Mouse (Mus musculus) adrenal gland, adult 8-10 months (tissue): ENCODE measurements around the gene Bsn. TPM values are rescaled to one million over a fixed set of nuclear protein-coding genes. Genes with fewer than 3 reads are reported as not detected.

Experiments used
- DNase-seq: peaks from one replicate; pipeline ENCODE4 v3.0.0; 2022
- total RNA-seq, 4 experiments: library from RNA; stranded (reverse); gene quantifications; 2 replicates each; pipeline ENCODE4 v1.2.4; 2022

Gene Bsn
- total RNA-seq, 4 experiments from 2014 or later: 3.7 to 6.8 (median 6.4) TPM

DNA sequence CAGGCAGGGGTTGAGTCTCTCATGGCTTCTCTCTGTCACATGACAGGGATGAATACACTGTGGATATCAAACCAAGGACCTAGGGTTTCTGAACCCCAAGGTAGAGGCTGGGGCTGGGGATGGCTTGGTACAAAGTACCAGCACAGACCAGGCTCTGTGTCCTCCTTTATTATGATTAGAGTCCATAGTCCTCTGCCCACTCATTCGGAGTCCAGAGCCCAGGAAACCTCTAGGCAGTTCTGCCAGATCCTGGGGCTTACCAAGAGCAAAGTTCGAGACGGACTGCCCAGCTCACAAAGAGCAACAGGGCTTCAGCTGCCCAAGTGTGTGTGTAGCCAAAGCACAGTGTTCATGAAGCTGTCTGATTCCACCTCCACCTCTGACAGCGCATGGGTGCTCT, 104.9 kb downstream of the Bsn start:
- no peak for DNase-seq

GRCm38 (mm10) chr9:108083561-108083960, 106.6 kb downstream of the Bsn start:
- no peak for DNase-seq

DNA sequence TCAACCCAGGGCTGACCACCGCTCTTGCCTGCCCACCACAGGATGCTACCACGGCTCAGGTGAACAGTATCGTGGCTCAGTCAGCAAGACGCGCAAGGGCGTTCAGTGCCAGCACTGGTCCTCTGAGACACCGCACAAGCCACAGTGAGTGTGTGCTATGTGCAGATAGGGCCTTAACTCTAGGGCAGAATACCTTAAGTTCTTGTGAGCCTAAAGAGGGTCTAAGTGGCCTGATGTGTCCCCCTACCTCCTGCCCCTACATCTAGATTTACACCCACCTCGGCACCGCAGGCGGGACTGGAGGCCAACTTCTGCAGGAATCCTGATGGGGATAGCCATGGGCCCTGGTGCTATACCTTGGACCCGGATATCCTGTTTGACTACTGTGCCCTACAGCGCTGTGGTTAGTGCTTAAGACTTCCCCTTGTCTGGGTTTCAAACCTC, 107.2 kb downstream of the Bsn start, which contains the start of gene Rnf123:
Rnf123 (minus strand) TSS at position 359 of the 444 bp plus-strand sequence.
- DNase-seq: no peak

GRCm38 (mm10) chr9:108082549-108082948, 107.6 kb downstream of the Bsn start:
- no peak for DNase-seq

DNA sequence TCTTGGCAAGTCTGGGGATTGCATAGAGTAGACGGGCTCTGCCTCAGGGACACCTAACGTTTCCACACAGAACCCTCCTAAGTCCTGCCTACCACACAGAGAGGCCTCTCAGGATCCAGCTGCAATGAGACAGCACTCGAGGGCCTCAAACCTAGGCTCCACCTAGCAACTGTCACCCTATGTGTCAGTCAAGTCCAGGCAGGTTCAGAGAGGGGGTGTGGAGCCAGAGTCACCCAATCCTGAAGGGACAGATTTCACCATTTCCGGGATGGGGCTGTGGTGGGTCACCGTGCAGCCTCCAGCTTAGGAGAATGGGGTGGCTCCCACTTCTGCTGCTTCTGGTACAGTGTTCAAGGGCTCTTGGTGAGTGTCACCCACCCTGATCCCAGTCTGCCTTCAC, 110.0 kb downstream of the Bsn start, which contains the start of gene Mst1:
Mst1 (plus strand) TSS at position 269 of the 400 bp plus-strand sequence.
- DNase-seq: no peak

- no peak for DNase-seq
Observed at GRCm38 (mm10) chr9:108073141-108073930, 116.8 kb downstream of the Bsn start.

- DNase-seq: no peak
Observed at GRCm38 (mm10) chr9:108072481-108072924, 117.7 kb downstream of the Bsn start.

DNA sequence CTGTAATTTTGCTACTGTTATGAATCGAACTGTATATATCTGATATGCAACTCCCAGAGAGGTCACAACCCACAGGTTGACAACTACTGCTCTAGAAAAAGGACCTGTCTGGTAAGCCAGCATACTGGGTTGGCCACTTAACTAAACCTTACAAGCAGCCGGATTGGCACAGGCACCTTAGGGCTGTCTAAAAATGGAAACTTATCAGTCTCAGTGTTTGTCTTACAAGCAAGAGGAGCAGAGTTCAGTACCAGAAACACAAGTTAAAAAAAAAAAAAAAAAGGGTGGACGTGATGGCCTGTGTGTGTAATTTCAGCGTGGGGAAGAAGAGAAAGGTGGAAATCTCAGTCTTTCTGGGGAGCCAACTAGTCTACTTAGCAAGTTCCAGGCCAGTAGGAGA, 118.4 kb downstream of the Bsn start:
- DNase-seq: no peak

DNA sequence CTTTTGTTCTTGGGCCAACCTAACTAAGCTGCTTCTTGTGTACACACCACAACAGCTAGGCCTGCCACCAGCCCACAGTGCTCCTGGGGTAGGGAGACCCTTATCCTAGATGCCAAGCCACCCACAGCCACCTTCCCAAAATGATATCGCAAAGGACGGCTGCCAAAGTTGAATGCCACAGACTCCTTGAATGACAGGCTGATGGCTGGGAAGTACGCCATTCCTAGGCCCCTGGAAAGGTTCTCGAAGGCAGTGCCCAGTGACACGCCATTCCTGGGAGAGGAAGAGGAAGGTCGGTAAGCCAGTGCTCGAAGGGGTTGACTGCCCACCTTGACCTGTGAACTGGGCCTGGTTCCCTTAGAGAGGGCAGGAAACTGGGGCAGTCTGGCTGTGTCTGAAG, 120.7 kb downstream of the Bsn start:
- DNase-seq: no peak

GRCm38 (mm10) chr9:108069007-108069406, 121.2 kb downstream of the Bsn start:
- DNase-seq: no peak

DNA sequence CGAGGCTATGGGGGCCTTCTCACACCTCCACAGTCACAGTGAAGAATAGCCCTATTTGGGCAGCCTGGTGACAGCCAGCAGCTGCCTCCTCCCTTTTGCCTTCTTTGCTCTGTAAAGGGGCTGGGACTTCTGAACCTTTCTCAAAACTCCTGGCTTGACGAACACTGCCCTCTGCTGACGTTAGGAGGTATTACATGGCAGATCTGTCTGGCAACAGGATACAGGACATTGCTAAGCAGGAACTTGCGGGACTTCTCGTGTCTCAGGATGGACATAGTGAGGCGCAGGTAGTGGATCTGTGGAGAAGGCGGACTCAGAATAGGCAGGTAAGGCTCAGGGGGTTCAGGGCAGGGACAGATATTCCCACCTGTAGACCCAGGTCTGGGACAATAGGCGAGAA, 122.3 kb downstream of the Bsn start:
- DNase-seq: peak; percentile 64

GRCm38 (mm10) chr9:108067199-108067598, 123.0 kb downstream of the Bsn start:
- no peak for DNase-seq

GRCm38 (mm10) chr9:108065491-108066011, 124.6 kb downstream of the Bsn start:
- DNase-seq: no peak

GRCm38 (mm10) chr9:108063361-108063760, 126.8 kb downstream of the Bsn start:
- peak; percentile 1 for DNase-seq

DNA sequence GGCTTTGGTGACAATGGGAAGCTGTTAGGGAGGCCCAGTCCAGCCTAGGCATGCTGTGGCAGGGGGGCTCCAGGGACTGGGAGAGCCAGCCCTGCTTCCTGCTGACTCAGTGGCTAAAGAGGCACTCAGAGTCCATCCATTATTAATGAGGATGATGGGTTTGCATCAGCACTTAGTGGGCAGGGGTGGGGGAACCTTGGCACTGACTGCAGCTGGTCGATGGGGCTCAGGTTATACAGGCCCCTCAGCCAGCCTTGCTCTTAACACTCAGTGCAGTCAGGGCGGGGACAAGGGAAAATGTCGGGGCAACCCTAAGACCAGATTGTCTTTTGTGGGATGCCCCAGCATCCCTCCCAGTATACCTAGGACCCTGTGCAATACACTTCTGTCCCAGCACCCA, 128.0 kb downstream of the Bsn start:
- DNase-seq: no peak

DNA sequence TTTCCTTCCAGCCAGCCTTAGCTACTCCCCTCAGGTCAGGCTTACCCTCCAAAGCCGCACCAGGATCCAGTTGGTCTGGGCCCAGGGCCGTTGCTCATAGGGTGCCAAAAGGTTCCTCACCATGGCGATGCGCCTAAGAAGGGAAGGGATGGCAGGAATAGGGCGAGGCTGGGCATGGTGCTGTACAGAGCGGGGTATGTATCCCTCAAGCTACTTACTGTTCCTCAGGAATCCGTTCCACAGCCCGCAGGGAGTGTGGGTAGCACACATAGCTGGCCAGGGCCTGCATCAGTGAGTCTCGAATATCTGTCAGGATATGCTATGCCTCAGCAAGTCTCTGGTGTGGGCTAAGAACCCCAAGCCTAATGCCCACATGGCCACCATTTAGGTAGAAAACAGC, 131.9 kb downstream of the Bsn start:
- DNase-seq: no peak

DNA sequence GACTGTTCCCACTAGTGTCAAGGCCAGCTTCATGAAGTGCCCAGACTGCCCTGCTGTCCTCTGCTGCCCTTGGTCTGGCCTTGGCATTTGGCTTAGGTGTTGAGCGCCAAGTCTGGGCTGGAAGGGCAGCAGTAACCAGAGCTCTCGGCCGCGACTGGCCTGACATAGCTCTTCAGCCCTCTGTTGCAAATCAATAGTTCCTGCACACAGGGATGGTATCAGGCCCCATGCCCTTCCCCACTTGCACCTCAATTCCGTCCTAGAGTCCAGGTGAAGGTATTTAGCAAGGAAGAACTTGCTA, 133.0 kb downstream of the Bsn start:
- peak; percentile 69 for DNase-seq

DNA sequence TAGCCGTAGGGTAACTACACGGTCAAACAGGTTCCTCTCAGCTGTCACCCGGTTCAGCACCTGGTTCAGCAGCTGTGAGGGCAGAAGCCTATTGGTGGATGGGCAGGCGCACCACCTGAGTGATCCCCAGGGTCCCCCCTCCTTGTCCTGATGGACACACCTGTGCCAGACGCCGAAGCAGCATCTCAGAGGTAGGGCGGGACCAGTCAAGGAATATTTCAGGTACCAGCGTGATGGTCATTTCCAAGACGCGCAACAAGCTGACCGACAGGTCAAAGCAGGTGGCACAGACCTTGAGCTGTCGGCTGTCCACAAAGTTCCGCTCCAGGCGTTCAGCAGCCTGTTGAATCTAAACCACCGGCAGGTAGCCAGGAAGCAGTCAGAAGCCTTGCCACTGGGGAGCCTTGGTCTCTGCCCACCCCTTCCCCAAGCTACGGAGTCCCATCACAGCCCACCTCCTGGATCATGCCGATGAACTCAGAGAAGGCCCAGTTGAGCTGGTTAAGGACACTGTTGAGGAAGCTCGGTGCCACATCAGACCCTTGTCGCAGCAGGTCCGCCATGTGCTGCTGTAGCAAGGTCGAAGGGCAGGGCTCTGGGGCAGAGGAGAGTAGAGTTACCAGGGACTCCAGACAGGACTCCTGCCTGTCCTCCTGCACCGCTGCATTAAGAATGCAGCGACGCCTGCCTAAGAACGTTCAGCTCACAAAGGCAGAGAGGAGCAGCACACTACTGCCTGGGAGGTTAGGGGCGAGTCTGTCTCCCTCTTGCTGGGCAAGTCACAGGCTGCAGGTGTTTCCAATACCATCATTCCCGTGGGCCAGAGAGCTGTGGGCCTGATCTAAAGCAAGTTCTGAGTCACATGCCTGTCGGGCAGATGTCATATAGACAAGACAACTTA, 133.6 kb downstream of the Bsn start:
- no peak for DNase-seq

DNA sequence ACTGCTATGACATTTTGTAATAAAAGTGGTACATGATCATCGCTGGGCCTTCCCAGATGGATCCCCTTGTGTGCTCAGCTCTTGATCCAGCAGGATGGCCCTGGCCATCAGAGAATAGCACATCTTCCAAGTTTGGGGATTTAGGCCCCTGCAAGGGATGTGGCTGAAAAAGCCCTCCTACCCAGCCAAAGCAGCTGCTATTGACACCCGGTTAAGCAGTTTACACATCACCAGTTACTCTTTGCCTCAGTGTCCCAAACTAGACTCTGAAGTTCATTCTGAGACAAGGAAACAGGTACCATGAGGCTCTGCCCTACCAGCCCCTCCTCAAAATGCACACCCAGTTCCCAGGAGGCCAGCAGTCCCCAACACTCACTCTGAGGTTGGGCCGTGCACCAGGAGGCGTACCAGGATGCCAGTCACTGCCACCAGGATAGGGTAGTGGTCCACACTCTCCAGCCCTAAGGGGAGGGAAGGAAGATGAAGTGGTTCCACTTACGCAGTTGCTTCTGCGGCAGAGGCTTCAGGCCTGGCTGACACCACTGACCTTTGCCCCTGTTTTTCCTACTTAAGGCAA, 134.4 kb downstream of the Bsn start:
- DNase-seq: no peak

- DNase-seq: no peak
Observed at GRCm38 (mm10) chr9:108055061-108055460, 135.1 kb downstream of the Bsn start.

- DNase-seq: no peak
Observed at GRCm38 (mm10) chr9:108054331-108055040, 135.7 kb downstream of the Bsn start.

DNA sequence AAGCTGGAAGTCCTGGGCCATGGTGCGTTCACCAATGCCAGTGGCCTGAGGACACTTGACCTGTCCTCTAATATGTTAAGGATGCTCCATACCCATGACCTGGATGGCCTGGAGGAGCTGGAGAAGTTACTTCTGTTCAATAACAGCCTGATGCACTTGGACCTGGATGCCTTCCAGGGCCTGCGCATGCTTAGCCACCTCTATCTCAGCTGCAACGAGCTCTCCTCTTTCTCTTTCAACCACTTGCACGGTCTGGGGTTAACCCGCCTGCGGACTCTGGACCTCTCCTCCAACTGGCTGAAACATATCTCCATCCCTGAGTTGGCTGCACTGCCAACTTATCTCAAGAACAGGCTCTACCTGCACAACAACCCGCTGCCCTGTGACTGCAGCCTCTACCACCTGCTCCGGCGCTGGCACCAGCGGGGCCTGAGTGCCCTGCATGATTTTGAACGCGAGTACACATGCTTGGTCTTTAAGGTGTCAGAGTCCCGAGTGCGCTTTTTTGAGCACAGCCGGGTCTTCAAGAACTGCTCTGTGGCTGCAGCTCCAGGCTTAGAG, 136.4 kb downstream of the Bsn start:
- DNase-seq: no peak
